Mouse (Mus musculus) ES-Bruce4 (cell line): ENCODE data around the gene Cfl1. TPM values are rescaled to one million over a fixed set of nuclear protein-coding genes. Genes with fewer than 3 reads are reported as not detected.
A peak's percentile ranks its signal among the peaks of the same experiment; 100 is the strongest.

ENCODE experiments used
- H3K27ac ChIP-seq: 2 replicates; pipeline ENCODE4 v1.5.1; 2012; ENCODE audit warnings: low read length, inconsistent platforms; ENCODE audit not compliant: insufficient read depth
- H3K27me3 ChIP-seq: 2 replicates; pipeline ENCODE4 v1.6.1; 2012; ENCODE audit warnings: mild to moderate bottlenecking, low read length, inconsistent platforms; ENCODE audit not compliant: control insufficient read depth, poor library complexity, insufficient read depth, severe bottlenecking
- H3K36me3 ChIP-seq: 2 replicates; pipeline ENCODE4 v1.6.1; 2012; ENCODE audit warnings: inconsistent platforms, mild to moderate bottlenecking, low read length, moderate library complexity; ENCODE audit not compliant: control insufficient read depth, poor library complexity, insufficient read depth, severe bottlenecking
- H3K4me1 ChIP-seq: one replicate; pipeline ENCODE4 v1.8.1; 2011; ENCODE audit warnings: low read length; ENCODE audit not compliant: control insufficient read depth, insufficient read depth
- H3K4me3 ChIP-seq: 2 replicates; pipeline ENCODE4 v1.5.1; 2011; ENCODE audit warnings: low read depth, mild to moderate bottlenecking, low read length
- H3K9ac ChIP-seq: 2 replicates; pipeline ENCODE4 v1.6.1; 2012; ENCODE audit warnings: low read depth, mild to moderate bottlenecking, inconsistent platforms; ENCODE audit not compliant: poor library complexity, severe bottlenecking
- H3K9me3 ChIP-seq: replicated peaks from 2 replicates; pipeline ENCODE4 v1.6.1; 2012; ENCODE audit warnings: mild to moderate bottlenecking, low read length, inconsistent platforms; ENCODE audit not compliant: control insufficient read depth, poor library complexity, insufficient read depth, severe bottlenecking
- CTCF ChIP-seq: IDR thresholded peaks from one replicate; pipeline ENCODE4 v1.8.1; 2011; ENCODE audit warnings: low read depth, low read length
- EP300 ChIP-seq: IDR thresholded peaks from 2 replicates; pipeline ENCODE4 v1.6.1; 2011; ENCODE audit warnings: low read depth, low read length; ENCODE audit not compliant: insufficient read depth
- POLR2A ChIP-seq: IDR thresholded peaks from one replicate; pipeline ENCODE4 v1.8.1; 2011; ENCODE audit warnings: low read length; ENCODE audit not compliant: insufficient read depth
- polyA plus RNA-seq: library from polyadenylated mRNA; stranded (reverse); fragments of >200 nt; gene quantifications from 2 replicates; pipeline ENCODE4 v1.2.4, GENCODE M21; 2011; ENCODE audit warnings: low read depth; ENCODE audit not compliant: missing spikeins, insufficient read depth, insufficient read length

Cfl1 gene
- polyA plus RNA-seq, 1 experiment: 878 TPM

DNA sequence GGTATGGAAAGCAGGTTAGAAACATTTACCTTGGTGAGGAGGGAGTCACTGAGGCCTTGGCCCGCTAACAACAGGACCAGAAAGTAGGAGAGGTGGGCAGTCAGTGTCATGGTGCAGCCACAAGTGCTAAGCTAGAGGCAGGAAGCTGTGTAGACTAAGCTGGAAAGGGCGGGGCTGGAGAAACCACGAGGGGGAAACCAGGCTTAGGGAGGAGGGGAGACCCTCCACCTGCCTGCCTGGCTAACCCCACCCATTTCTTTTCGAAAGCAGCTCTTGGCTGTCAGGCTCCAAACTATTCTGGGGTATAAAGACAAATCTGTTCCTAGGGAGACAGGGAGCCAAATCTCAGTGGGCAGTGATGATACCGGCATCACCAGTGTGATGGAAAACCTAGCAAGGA lies 21.9 kb upstream of the Cfl1 start, which contains the start of gene Ctsw:
TSS of gene Ctsw (minus strand) at position 134 of the 400 bp plus-strand sequence.
- Histone ChIP-seq H3K4me3 (no peak within 1 kb of the TSS), H3K9ac (no peak within 1 kb of the TSS), H3K4me1 (no peaks in the 10 kb centered on the region), H3K9me3 (no peaks in the 10 kb centered on the region), H3K27ac (no peak within 1 kb of the TSS; the same call in 1 of the 2 replicates), H3K36me3 (peaks cover 3% of the 10 kb centered on the region; the same call in 1 of the 2 replicates), H3K27me3 (no peaks in the 10 kb centered on the region)
- TF ChIP-seq CTCF (no peak), EP300 (no peak), POLR2A (no peak)

DNA sequence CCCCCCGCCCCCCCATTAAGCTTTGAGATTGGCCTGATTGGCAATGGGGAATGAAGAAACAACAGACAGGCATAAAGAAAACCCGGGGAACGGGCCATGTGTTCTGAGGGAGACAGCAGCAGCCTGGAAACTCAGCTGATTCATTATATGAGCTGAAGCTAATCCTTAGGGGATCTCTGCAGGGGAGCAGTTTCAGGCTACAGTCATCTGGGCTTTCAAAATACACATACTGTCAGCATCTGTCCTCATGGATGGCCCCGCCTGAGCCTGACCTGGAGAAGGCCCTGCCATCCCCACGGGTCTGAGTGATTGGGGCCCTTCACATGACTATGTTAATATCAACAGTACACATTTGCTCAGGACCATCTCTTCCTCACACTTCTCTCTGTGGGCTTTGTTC lies 18.4 kb upstream of the Cfl1 start:
- no peak for TF ChIP-seq POLR2A
- no peak for TF ChIP-seq EP300
- no peak for TF ChIP-seq CTCF
- Histone ChIP-seq H3K27me3 (no peaks in the 10 kb centered on the region), H3K9me3 (no peaks in the 10 kb centered on the region), H3K4me1 (no peaks in the 10 kb centered on the region), H3K4me3 (no peak overlapping the region), H3K36me3 (no peaks in the 10 kb centered on the region), H3K9ac (no peak overlapping the region), H3K27ac (no peak overlapping the region)

DNA sequence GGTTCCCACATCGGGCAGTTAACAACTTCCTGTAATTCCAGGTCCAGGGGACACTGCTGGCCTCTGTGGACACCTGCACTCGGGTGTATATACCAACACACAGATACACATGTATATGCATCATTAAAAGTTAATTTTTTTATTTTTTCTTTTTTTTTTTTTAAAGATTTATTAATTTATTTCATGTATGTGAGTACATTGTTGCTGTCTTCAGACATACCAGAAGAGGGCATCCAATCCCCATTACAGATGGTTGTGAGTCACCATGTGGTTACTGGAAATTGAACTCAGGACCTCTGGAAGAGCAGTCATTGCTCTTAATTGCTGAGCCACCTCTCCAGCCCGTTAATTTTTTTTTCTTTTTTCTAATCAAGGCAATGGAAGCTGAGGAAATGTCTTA lies 17.4 kb upstream of the Cfl1 start:
- H3K9me3 ChIP-seq: no peaks in the 10 kb centered on the region
- H3K9ac ChIP-seq: no peak overlapping the region; the same call in 1 of the 2 replicates
- TF ChIP-seq CTCF (no peak), POLR2A (no peak), EP300 (no peak)
- H3K4me3 ChIP-seq: no peak overlapping the region
- no peaks in the 10 kb centered on the region for H3K36me3 ChIP-seq
- no peak overlapping the region for H3K27ac ChIP-seq
- no peaks in the 10 kb centered on the region for H3K4me1 ChIP-seq
- H3K27me3 ChIP-seq: no peaks in the 10 kb centered on the region

DNA sequence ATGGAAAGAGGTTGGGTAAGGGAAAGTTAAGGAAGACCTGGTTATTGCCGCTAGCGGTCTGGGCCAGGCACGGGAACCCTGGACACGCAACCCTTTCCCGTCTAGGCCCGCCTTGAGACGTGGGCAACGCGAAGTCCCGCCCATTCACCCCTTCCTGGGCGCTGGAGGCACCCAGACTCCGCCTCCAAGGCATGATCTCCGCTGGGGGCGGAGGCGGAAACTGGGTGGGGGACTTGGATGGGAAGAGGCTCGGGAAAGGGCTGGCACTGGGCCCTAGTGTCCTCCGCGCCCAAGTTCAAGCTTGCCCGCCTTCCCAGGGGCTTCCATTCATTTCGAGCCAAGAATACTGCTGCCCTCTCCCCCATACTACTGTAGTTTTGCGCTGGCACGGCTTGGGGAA lies 16.5 kb upstream of the Cfl1 start, which contains the start of gene Efemp2:
TSS of gene Efemp2 (plus strand) at position 235 of the 400 bp plus-strand sequence.
- Histone ChIP-seq H3K27ac (no peak within 1 kb of the TSS), H3K4me1 (no peaks in the 10 kb centered on the region), H3K36me3 (no peaks in the 10 kb centered on the region), H3K9ac (peak within 1 kb of the TSS; percentile 65), H3K4me3 (peak within 1 kb of the TSS; percentile 73), H3K9me3 (no peaks in the 10 kb centered on the region), H3K27me3 (no peaks in the 10 kb centered on the region)
- TF ChIP-seq POLR2A: peak; percentile 70
- no peak for TF ChIP-seq CTCF

DNA sequence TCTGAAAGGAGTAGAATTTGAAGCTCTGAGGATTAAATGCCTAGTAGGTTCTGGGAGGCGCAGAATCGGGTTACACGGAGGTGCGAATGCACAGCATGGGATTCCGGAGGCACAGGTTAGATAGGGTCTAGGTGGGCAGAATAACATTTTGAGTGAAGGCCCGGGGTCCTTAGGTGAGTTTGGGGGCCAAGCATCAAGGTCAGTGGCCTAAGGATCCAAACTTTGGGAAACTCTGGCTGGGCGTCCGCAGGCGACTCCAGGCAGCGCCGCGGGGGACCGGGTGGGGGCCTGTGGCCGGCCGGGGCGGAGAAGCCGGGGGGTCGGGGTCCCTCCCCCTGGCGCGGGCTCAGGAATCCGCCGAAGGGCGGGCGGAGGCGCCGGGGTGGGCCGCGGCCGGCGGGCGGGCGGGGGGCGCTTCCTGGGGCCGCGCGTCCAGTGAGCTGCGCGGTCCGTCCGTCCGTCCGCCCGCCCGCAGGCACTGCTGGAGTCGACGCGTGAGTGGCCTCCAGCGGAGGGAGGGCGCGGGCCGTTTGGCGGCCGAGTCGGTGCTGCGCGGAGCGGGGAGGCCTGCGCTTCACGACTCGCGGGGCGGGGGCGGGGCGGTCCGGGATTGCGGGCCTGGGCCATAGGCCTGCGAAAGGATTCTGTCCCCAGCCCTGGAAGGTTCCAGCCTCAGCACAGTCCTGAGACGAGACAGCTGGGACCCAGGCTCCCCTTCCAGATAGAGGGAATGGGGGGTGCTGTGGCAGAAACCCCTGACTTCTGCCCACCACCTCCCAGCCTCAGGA lies 15.8 kb upstream of the Cfl1 start:
- Histone ChIP-seq H3K9ac (peak overlapping the region; percentile 65), H3K4me1 (no peaks in the 10 kb centered on the region), H3K27ac (no peak overlapping the region), H3K27me3 (no peaks in the 10 kb centered on the region), H3K36me3 (no peaks in the 10 kb centered on the region), H3K4me3 (peak overlapping the region; percentile 60), H3K9me3 (no peaks in the 10 kb centered on the region)
- no peak for TF ChIP-seq POLR2A
- TF ChIP-seq CTCF: no peak
- no peak for TF ChIP-seq EP300

DNA sequence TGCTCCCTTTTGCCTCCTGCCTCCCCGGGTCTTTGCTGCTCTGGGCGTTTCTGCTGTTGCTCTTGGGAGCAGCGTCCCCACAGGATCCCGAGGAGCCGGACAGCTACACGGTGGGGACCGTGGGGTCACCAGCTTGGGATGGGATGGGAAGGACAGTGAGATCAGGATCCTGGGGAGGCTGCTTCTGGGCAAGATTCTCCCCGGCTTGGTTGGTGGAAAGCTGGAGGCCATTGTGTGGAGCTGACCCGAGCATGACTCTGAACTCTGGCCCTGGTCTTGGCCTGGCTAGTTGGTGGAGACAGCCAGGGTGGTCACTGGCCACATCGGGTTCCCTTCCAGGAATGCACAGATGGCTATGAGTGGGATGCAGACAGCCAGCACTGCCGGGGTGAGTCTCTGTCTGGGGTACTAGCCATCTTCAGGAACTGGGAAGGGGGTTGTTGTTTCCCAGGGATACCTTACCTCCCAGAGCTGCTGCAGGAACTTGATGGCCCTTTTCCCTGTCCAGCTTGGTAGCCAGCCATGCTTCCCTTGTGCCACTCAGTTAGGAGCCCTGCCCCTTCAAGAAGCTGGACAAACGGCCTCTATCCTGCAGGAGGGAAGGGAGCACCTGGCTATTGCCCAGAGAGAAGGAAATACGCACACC lies 15.1 kb upstream of the Cfl1 start:
- TF ChIP-seq POLR2A (no peak), EP300 (no peak)
- no peak overlapping the region for H3K27ac ChIP-seq
- H3K4me1 ChIP-seq: no peaks in the 10 kb centered on the region
- H3K27me3 ChIP-seq: no peaks in the 10 kb centered on the region
- H3K9ac ChIP-seq: peak overlapping the region; percentile 65
- H3K9me3 ChIP-seq: no peaks in the 10 kb centered on the region
- H3K36me3 ChIP-seq: no peaks in the 10 kb centered on the region
- H3K4me3 ChIP-seq: peak overlapping the region; percentile 58
